Mouse (Mus musculus): ENCODE results near the gene Fam83g. TPM values are rescaled to one million over a fixed set of nuclear protein-coding genes. Genes with fewer than 3 reads are reported as not detected.
A peak's percentile ranks its signal among the peaks of the same experiment; 100 is the strongest.
"Not testable (repeated sequence)": the region's sequence is repeated elsewhere in the genome, so short reads cannot be mapped to it uniquely, and the experiment has no call there.

The Fam83g gene
- total RNA-seq (2021): under 1 TPM in 1 of 2 experiments, not detected in 1; 0.14 TPM

DNA sequence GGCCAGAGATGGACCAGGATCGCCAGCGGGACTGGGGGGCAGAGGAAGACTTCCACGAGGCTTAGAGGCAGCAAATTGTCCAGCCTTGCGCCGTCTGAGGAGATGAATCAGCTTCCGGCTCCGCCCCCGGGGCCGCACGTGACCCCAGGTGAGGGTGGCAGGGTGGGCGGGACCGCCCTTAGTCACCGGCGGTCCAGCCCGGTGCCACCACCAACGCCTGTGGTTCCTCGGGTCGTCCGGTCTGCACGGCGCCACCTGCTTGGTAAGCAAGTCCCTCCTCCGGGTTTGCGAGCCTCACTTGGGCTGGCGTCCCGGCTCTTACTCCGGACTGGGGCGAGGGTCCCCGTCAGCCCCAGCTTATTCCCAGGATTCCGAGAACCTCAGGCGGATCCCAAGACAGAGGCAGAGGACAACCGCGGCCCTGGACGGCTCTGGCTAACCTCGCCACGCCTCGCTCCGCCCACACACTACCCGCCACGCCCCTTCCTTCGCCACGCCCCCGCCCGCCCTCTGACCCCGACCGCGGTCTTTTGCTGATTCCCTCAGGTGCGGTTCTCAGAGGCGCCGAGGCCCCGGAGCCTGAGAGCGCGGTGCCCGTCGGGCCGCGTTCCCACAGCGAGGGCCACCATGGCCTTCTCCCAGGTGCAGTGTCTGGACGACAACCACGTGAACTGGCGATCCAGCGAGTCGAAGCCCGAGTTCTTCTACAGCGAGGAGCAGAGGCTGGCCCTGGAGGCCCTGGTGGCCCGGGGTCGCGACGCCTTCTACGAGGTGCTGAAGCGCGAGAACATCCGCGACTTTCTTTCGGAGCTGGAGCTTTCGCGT, at the start of gene Fam83g:
Fam83g (plus strand) TSS at position 185 of the 825 bp plus-strand sequence.
- DNase-seq (ENCODE audit: low spot score): peak; percentile 20
- intact Hi-C loops (cut with DNase I): no loop called here

DNA sequence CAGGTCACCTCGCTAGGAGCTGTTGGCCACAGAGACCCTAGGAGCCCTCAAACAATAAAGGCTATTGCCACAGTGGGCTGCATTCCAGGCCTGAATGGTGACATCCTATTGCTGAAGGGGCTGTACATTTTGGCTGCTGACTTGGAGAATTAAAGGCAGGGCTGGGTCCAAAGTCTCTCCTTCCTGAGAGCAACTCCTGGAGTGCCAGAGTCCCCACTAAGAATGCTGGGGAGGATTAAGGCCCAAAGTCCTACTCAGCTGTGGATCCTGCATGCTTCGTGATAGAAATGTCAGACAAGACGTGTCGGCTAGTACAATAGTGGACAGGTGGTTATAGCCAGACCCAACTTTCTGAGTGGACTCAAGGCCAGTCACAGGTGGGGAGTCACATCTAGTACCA, 47.6 kb upstream of the Fam83g start:
- intact Hi-C loops (cut with DNase I): not testable (repeated sequence)

DNA sequence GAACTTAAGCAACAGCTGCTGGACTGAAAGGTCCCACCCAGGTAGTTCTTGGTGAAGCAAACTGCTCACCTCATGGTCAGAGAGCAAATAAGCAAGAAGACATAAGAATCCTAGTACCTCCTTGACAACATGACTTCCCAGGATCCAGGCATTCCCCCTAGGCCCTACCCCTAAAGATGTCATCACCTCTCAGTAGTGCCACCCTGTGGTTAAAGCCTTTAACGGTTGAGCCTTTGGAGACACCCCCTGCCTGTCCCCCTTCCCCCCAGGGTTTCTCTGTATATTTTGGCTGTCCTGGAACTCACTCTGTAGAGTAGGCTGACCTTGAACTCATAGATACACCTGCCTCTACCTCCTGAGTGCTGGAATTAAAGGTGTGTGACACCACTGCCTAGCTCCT, 46.5 kb upstream of the Fam83g start:
- intact Hi-C loops (cut with DNase I): no loop called here

More for the DNA sequence above, 47.6 kb upstream of the Fam83g start:
- DNase-seq (ENCODE audit: low spot score): not testable (repeated sequence)

GRCm38 (mm10) chr11:61637856-61638255, 46.0 kb upstream of the Fam83g start:
- no peak for DNase-seq (ENCODE audit: low spot score)
- intact Hi-C loops (cut with DNase I): no loop called here

More for the DNA sequence above, 46.5 kb upstream of the Fam83g start:
- DNase-seq (ENCODE audit: low spot score): no peak

DNA sequence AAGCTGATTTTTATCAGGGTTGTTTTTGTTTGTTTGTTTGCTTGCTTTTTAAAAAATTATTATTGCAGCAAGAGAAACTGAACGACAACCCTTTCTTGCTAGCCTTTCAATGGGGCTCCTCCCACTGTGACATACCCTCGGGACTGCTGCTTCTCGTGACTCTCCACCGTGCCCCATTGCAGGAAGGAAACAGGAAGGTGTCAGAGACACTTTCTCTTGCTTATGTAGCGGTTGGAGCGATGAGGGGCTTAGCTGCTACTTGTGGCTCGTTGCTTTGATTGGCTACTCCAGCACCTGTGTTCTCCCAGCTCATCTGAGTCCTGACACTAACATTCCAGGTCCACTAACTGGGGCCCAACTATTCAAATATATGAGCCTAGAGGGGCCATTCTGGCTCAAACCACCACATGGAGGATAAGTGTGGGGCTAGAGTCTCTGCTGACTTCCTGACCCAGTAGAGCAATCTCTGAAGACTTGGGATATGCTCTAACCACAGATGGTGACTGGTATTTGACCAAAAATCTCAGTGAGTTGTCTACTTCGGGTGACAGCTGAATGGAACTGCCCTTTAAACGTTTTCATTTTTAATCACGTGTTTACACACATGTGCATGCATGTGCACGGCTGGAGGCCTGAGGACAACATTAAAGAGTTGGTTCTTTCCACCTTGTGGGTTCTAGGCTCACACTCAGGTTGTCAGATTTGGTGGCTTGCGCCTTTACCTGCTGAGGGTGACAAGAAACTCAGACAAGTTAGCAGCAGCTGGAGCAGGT, 44.9 kb upstream of the Fam83g start:
- DNase-seq (ENCODE audit: low spot score): no peak
- intact Hi-C loops (cut with DNase I): no loop called here

DNA sequence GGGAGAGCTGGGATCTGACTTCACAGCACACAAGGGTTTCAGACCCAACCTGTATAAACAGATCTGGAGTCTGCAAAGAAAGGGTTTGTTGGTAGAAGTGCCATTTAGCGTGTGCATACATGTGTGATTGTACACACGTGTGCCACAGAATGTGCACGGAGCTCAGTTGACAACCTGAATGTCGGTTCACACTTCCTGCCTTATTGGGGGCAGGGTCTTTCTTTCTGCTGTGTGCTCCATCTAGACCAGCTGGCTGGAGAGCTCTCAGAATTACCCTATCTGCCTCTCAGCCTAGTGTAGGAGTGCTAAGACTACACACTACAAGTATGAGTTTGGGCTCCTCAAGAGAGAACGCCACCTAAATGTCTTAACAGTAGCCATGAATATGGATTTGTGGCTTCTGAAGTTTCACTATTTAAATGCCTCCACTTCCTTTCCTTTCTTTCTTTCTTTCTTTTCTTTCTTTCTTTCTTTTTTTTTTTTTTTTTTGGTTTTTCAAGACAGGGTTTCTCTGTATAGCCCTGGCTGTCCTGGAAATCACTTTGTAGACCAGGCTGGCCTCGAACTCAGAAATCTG, 44.2 kb upstream of the Fam83g start:
- DNase-seq (ENCODE audit: low spot score): no peak
- intact Hi-C loops (cut with DNase I): no loop called here

GRCm38 (mm10) chr11:61640585-61640984, 43.3 kb upstream of the Fam83g start:
- intact Hi-C loops (cut with DNase I); DNase-seq (ENCODE audit: low spot score): not testable (repeated sequence)

- DNase-seq (ENCODE audit: low spot score): no peak
- intact Hi-C loops (cut with DNase I): no loop called here
These were observed 41.8 kb upstream of the Fam83g start for GRCm38 (mm10) chr11:61642106-61642505.

DNA sequence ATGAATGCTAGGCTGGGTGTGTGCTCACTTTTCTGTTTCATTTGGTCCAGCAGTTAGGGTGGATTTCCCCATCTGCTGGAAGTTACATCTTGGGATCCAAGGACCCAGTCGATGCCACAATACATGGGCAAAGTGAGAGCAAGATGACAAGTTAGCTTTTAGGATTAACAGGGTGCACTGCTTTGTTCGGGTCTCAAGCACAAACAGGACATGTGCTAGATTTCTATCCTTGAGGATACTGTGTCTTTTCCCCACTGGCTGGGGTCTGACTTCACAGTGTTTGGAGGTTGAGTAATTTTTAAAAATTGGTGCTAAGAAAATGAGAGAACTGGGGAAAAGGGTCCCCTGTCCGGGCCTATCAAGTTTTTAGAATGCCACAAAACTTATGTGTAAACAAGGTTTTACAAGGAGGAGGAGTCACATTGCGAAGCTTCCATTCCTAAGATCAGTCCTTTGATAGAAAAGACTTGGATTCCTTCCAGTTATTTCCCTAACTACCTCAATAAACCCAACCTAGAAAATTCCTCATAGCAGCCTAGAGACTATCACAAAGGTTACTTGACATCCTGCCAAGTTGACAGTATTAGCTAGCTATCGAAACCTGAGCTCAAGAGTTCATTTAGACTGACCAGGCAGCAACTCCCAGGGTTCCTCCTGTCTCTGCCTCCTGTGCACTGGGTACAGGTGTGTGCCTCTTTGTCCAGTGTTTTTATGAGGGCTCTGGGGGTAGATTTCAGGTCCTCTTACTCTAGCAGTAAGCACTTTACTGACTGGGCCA, 40.5 kb upstream of the Fam83g start:
- intact Hi-C loops (cut with DNase I): no loop called here
- DNase-seq (ENCODE audit: low spot score): no peak

DNA sequence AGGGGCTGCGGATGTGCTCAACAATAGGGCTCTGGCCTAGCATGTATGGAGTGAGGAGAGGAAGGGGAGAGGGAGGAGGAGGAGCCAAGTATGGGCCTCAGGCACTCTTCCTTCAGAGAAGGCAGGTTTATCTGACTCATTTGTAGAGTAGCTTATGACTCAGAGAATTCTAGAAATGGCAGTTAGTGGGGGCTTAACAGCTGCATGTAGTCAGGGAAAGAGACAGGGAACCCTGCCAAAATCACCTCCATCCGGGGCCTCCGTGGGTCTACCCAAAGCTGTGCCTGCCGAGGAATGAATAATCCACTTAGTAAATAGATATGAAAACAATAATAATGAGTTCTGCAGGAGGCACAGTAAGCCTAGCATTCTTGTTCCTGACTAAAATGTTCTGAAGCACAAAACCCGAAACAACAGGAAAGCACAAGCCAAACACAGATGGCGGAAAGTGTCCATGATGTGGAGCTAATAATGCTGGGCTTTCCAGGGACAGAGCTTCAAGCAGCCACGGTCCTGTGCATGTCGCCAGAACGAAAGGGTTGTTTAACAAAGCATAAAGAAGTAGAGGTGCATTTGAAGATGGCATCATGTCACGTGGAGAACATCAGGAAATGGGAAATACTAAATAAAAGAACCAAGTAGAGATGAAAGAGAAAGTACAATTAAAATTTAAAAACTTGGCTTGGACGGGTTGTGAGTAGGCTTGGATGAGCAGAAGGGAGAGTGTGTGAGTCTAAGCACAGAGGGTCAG, 39.1 kb upstream of the Fam83g start:
- intact Hi-C loops (cut with DNase I): no loop called here
- DNase-seq (ENCODE audit: low spot score): no peak

- intact Hi-C loops (cut with DNase I): no loop called here
- DNase-seq (ENCODE audit: low spot score): no peak
These were observed 38.5 kb upstream of the Fam83g start for GRCm38 (mm10) chr11:61645357-61645857.

GRCm38 (mm10) chr11:61646499-61647039, 37.3 kb upstream of the Fam83g start:
- no peak for DNase-seq (ENCODE audit: low spot score)
- intact Hi-C loops (cut with DNase I): no loop called here

DNA sequence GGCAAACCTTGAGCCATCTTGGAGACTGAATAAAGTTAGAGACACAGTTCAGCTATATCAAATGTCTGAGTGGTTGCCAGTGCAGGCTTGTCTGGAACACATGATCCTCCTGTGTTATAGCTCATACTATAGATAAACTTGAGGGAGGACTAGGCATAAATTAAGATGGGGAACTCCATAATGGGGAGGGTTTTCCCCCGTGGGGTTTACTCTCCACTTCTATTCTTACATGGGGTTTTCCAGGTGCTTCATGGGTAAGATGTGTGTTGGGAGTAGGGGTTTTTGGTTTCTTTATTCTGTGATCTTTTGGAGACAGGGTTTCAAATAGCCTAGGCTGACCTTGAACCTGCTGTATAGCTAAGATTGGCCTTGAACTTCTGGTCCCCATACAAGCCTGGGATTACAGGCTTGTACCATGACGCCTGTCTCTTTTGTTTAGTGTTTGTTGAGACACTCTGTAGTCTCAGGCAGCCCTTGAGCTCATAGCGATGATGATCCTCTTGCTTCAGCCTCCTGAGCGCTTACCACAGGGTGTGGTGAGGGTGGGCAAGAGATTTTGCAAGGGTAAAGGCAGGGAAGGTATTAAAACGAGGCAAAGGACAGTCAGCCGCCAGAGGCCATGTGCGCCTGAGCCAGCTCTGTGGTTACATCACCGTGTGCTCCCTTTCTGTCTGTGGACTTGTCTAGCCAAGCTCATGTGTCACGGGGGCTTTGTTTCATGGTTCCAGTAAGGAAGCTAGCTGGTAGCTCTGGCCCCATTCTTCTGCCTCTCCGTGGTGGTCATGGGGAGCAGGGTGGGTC, 36.6 kb upstream of the Fam83g start:
- DNase-seq (ENCODE audit: low spot score): no peak
- intact Hi-C loops (cut with DNase I): no loop called here

- intact Hi-C loops (cut with DNase I): no loop called here
- DNase-seq (ENCODE audit: low spot score): no peak
These were observed 35.7 kb upstream of the Fam83g start for GRCm38 (mm10) chr11:61647956-61648748.

GRCm38 (mm10) chr11:61648749-61649115, 35.2 kb upstream of the Fam83g start:
- intact Hi-C loops (cut with DNase I): no loop called here
- no peak for DNase-seq (ENCODE audit: low spot score)

DNA sequence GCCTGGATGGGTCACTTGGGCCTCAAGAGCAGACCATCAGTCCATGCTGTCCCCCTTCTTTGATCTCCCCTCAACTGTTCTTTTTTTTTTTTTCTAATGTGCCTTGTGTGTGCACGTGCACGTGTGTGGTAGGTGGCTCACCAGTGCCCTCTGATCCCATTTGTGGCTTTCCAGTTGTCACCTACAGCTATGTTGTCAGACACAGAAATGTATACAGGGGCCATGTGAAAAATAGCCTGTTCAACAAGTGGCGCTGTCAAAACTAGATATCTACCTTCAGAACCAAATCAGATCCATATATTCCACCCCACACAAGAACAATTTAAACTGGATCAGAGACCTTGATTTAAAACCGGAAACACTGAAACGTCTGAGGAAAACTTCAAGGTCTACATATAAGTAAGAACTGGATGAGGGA, 34.7 kb upstream of the Fam83g start:
- DNase-seq (ENCODE audit: low spot score): no peak
- intact Hi-C loops (cut with DNase I): no loop called here

- intact Hi-C loops (cut with DNase I): no loop called here
- DNase-seq (ENCODE audit: low spot score): no peak
These were observed 34.3 kb upstream of the Fam83g start for GRCm38 (mm10) chr11:61649626-61650025.

Measured in heart, postnatal 25 days (tissue).